Mouse (Mus musculus) olfactory bulb, adult 2 months (tissue): ENCODE results near the gene Gm10203.

Experiments used
- CTCF ChIP-seq: fragments of 200-500 bp; IDR thresholded peaks from 2 replicates; pipeline ENCODE4 v1.5.1; 2012; ENCODE audit warnings: low read depth, mild to moderate bottlenecking, low read length, moderate library complexity; ENCODE audit not compliant: insufficient read depth
- POLR2A ChIP-seq: fragments of 200-500 bp; IDR thresholded peaks from 2 replicates; pipeline ENCODE4 v1.6.1; 2012; ENCODE audit warnings: mild to moderate bottlenecking, low read depth, low read length, moderate library complexity; ENCODE audit not compliant: insufficient read depth

GRCm38 (mm10) chr6:149179064-149179463 lies 49.1 kb downstream of the Gm10203 start:
- no peak for TF ChIP-seq CTCF
- no peak for TF ChIP-seq POLR2A
